Mouse (Mus musculus): ENCODE measurements at regions not wholly inside any gene's neighbourhood (a gene's known extent, or its start where the extent isn't known, plus 50 kb on each side); places are given as distances from the start of the nearest gene placed in this dataset.

GRCm38 (mm10) chr13:35469361-35470198 lies 190.1 kb upstream of the Cdyl start:
- no peak for DNase-seq (ENCODE audit: low read depth, low spot score)

DNA sequence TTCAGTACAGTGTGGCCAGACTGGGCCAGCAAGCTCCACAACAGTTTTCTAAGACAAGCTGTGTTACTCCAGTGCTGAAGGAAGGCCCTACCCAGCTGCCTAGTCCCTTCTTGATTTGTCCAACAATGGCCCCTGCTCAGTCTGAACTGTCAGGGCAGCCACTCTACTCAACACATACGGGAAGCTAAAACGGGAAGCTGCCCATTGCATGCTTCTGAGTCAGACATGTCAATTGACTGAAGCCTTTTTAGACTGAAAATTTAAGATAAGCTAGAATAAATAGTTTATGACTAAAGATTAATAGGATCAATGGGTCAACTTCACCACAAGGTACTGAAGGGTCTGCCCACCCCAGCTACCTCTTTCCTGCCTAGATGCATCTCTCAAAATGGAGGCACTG lies 181.4 kb upstream of the Cdyl start:
- DNase-seq (ENCODE audit: low read depth, low spot score): no peak

DNA sequence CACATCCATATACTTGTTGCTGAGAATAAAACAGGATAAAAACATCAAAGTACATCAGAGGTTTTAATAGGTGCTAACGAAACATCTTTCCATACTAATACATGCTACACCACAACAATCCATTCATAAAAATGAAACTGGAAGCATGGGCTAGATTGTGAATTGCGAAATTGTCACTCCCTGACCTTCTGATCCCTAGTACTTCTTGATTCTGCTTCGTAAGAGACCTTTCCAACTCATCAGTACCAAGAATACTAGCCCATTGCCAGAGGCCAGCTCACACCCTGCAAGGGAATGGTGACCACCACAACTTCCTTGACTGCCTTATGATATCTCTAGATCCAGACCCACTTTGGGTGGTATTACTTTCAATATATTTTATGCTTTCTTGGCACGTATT lies 177.3 kb upstream of the Cdyl start:
- no peak for DNase-seq (ENCODE audit: low read depth, low spot score)

- no peak for DNase-seq (ENCODE audit: low read depth, low spot score)
Observed at GRCm38 (mm10) chr13:35486125-35486524, 173.5 kb upstream of the Cdyl start.

- DNase-seq (ENCODE audit: low read depth, low spot score): no peak
Observed at GRCm38 (mm10) chr13:35499776-35500175, 159.9 kb upstream of the Cdyl start.

- DNase-seq (ENCODE audit: low read depth, low spot score): no peak
Observed at GRCm38 (mm10) chr13:35500891-35501290, 158.7 kb upstream of the Cdyl start.

- no peak for DNase-seq (ENCODE audit: low read depth, low spot score)
Observed at GRCm38 (mm10) chr13:35501351-35502146, 158.1 kb upstream of the Cdyl start.

DNA sequence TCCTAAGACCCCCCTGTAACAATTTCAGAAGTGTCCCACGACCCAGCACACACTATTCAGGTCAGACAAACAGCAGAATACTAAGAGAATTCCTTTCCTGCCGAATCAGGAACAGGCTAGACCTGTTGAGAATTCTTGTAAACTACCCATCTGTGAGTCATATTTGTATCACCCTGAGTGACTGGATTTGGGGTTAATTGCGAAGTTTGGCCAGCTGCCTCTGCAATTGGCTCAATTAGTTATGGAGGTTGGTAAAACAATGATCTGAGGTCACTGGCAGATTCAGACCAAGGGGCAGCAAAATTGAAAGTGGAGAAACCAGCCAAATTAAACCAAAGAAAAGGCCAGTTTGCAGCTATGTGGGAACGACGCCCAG lies 157.5 kb upstream of the Cdyl start:
- no peak for DNase-seq (ENCODE audit: low read depth, low spot score)

DNA sequence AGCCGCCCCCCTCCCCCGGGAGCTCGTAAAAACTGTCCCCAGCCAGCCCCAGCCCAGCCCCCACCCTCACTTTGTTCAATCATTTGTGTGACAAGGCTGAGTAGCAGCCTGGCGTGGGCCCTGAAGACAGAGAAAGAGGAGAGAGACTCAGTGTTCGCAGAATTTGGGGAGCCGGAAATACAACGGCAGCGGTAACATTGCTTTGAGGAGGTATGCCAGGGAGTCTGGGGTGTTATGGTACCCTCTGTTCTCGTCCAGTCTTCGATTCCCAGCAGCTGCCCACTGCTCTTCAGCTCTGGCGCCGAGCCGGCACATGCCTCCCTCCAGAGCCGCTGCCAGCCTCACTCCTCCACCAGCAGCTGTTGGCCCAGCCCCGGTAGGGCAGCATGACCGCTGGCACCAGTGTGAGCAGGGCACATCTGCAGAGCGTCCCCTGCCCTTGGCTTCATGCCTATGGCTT lies 156.2 kb upstream of the Cdyl start:
- DNase-seq (ENCODE audit: low read depth, low spot score): no peak

GRCm38 (mm10) chr13:35507195-35507594 lies 152.4 kb upstream of the Cdyl start:
- no peak for DNase-seq (ENCODE audit: low read depth, low spot score)

DNA sequence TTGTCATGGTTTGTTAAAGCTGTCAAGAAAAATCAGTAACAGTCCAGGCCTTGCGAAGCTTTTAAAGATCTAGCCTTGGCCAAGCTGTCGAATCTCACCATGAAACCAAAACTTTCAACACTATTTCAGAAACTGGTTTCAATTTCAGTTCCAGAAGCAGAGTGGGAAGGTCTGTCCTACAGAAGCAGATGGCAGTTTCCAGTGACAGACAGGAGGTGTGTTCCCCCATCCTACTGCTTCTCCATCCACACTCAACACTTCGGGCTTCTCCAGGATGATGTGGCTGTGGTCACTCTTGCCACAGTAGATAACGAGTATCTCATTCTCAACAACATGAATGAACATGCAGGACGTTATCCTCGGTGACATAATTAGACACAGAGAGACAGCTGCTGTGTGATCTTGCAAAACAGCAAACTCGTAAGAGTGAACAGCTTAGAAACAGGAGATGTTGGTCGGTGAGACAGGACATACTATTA lies 147.6 kb upstream of the Cdyl start:
- DNase-seq (ENCODE audit: low read depth, low spot score): no peak

- DNase-seq (ENCODE audit: low read depth, low spot score): no peak
Observed at GRCm38 (mm10) chr13:35513120-35513519, 146.5 kb upstream of the Cdyl start.

- DNase-seq (ENCODE audit: low read depth, low spot score): no peak
Observed at GRCm38 (mm10) chr13:35515291-35515690, 144.3 kb upstream of the Cdyl start.

- DNase-seq (ENCODE audit: low read depth, low spot score): no peak
Observed at GRCm38 (mm10) chr13:35517692-35518091, 141.9 kb upstream of the Cdyl start.

GRCm38 (mm10) chr13:35522272-35522671 lies 137.4 kb upstream of the Cdyl start:
- DNase-seq (ENCODE audit: low read depth, low spot score): no peak

GRCm38 (mm10) chr13:35529577-35529976 lies 130.1 kb upstream of the Cdyl start:
- no peak for DNase-seq (ENCODE audit: low read depth, low spot score)

GRCm38 (mm10) chr13:35537106-35537505 lies 122.5 kb upstream of the Cdyl start:
- DNase-seq (ENCODE audit: low read depth, low spot score): no peak

DNA sequence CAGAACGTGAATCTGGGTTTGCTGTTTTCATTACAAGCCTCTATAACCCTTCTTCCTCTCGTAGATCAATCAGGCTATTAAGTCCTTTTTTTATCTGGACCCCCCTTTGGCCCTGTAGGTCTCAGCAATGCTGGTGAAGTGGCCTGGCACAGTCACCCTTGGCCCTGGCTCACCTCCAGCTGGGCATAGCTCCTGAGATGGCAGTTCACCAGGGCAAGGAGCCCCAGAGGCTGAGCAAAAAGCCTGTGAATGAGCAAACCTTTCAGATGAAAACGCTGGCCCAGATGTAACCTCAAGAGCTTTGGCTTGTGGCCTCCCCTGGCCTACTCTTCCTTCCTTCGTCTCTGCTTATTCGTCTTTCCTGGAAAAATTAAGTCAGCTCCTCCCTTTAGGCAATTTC lies 121.7 kb upstream of the Cdyl start:
- DNase-seq (ENCODE audit: low read depth, low spot score): no peak

GRCm38 (mm10) chr13:35540433-35540832 lies 119.2 kb upstream of the Cdyl start:
- DNase-seq (ENCODE audit: low read depth, low spot score): no peak

DNA sequence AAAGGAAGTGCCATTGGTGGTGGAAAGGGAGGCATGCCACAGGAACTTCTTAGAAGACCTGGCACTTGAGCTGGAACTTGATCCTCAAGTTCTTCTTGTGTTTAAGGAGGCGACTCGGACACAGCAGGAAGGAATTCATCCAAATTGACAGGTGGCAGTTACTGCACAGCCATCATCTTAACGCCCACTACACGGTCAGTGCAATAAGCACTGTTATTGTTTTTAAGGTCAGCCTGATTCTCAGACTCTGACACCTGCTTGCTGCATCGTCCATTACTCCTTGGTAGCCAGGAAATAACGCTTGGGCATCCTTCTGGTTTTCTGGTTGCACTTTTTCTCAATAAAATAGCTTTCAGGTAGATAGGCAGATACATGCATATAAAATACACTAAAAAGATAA lies 118.6 kb upstream of the Cdyl start:
- no peak for DNase-seq (ENCODE audit: low read depth, low spot score)

- no peak for DNase-seq (ENCODE audit: low read depth, low spot score)
Observed at GRCm38 (mm10) chr13:35564006-35564405, 95.6 kb upstream of the Cdyl start.

- no peak for DNase-seq (ENCODE audit: low read depth, low spot score)
Observed at GRCm38 (mm10) chr13:35581616-35582015, 78.0 kb upstream of the Cdyl start.

- DNase-seq (ENCODE audit: low read depth, low spot score): no peak
Observed at GRCm38 (mm10) chr13:35598003-35598402, 61.6 kb upstream of the Cdyl start.
